Mouse (Mus musculus): ENCODE data around the gene Mgst3. TPM values are rescaled to one million over a fixed set of nuclear protein-coding genes. Genes with fewer than 3 reads are reported as not detected.

The Mgst3 gene
- polyA plus RNA-seq, 1 experiment from 2014 or later, result 153 TPM

DNA sequence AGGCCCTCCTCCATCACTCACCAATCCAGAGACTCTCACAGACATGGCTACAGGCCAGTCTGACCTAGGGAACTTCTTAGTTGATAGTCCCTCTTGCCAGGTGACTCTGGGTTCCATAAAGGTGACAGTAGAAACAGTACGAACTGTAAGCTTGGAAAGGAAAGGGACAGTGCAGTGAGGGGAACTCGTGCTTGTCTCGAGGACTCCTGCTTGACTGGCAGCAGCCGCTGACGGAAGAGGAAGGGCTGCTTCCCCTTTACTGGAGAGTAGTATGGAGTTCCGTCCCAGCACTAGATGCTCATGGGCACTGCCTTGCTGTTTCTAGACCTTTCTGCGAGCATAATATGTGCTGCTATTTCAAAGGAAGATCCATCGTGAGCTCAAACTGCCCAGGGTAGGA, 62.5 kb downstream of the Mgst3 start:
- no peak overlapping the region for H3K4me2 ChIP-seq (replicated peaks; ENCODE audit: low read depth, low read length)
- peaks cover 21% of the 10 kb centered on the region for H3K36me3 ChIP-seq (ENCODE audit: control insufficient read depth, insufficient read depth, low read length)

GRCm38 (mm10) chr1:167328776-167329175, 64.9 kb downstream of the Mgst3 start:
- no peak overlapping the region for H3K4me2 ChIP-seq (replicated peaks; ENCODE audit: low read depth, low read length)
- ATAC-seq (ENCODE audit: insufficient number of reproducible peaks, insufficient read depth, low FRiP score, low read depth), result no peak
- no peak overlapping the region for H3K9ac ChIP-seq (replicated peaks; ENCODE audit: low read depth, low read length)
- no peak overlapping the region for H3K27ac ChIP-seq (ENCODE audit: low read length)
- WGBS, result 89% methylated on average over 6 of the region's 6 CpGs
- H3K4me1 ChIP-seq (ENCODE audit: control insufficient read depth, insufficient read depth, low read length), result no peaks in the 10 kb centered on the region
- no peaks in the 10 kb centered on the region for H3K27me3 ChIP-seq (ENCODE audit: control insufficient read depth, insufficient read depth, low read length)
- peaks cover 21% of the 10 kb centered on the region for H3K36me3 ChIP-seq (ENCODE audit: control insufficient read depth, insufficient read depth, low read length)
- H3K4me3 ChIP-seq (ENCODE audit: low read depth, low read length), result no peak overlapping the region
- no peaks in the 10 kb centered on the region for H3K9me3 ChIP-seq (ENCODE audit: control insufficient read depth, low read depth, low read length)

More for the DNA sequence above, 62.5 kb downstream of the Mgst3 start:
- Histone ChIP-seq H3K4me3 (ENCODE audit: low read depth, low read length) (no peak overlapping the region), H3K9ac (replicated peaks; ENCODE audit: low read depth, low read length) (no peak overlapping the region), H3K9me3 (ENCODE audit: control insufficient read depth, low read depth, low read length) (no peaks in the 10 kb centered on the region), H3K4me1 (ENCODE audit: control insufficient read depth, insufficient read depth, low read length) (no peaks in the 10 kb centered on the region), H3K27ac (ENCODE audit: low read length) (no peak overlapping the region), H3K27me3 (ENCODE audit: control insufficient read depth, insufficient read depth, low read length) (no peaks in the 10 kb centered on the region)
- no peak for ATAC-seq (ENCODE audit: insufficient number of reproducible peaks, insufficient read depth, low FRiP score, low read depth)
- 91% methylated on average over 8 of the region's 8 CpGs for WGBS

Small RNAs within 50 kb of the gene (microRNA-seq; reads per million reads assigned to microRNA genes)
- not detected for gene Gm25911

Other genes starting within 250 kb of the Mgst3 start
- gene Uck2, start 108.5 kb downstream of the Mgst3 start, polyA plus RNA-seq (2014; fragmentation: Nextera tagmentation; extraction: Ambion mirVana), result 86.3 and 90.8 TPM in 2 replicates
- gene Tmco1, start 85.5 kb downstream of the Mgst3 start, polyA plus RNA-seq (2014; fragmentation: Nextera tagmentation; extraction: Ambion mirVana), result 87.1 and 90.2 TPM in 2 replicates
- 53.2 and 54.2 TPM in 2 replicates for gene Aldh9a1, start 43.9 kb downstream of the Mgst3 start, polyA plus RNA-seq (2014; fragmentation: Nextera tagmentation; extraction: Ambion mirVana)
- gene Lrrc52, start 72.9 kb upstream of the Mgst3 start, polyA plus RNA-seq (2014; fragmentation: Nextera tagmentation; extraction: Ambion mirVana), result 0.22 TPM in 1 of 2 replicates, not detected in the other
- 2.3 and 2.5 TPM in 2 replicates for gene Rxrg, start 204.5 kb upstream of the Mgst3 start, polyA plus RNA-seq (2014; fragmentation: Nextera tagmentation; extraction: Ambion mirVana)

Data from stomach, embryonic 14.5 days (tissue).